Mouse (Mus musculus): Measurements from ENCODE around the gene Tlx1.

The Tlx1 gene

GRCm38 (mm10) chr19:45150490-45151181 is at the start of gene Tlx1:
Tlx1 (plus strand) TSS chr19:45150680.
- DNase-seq, result no peak

DNA sequence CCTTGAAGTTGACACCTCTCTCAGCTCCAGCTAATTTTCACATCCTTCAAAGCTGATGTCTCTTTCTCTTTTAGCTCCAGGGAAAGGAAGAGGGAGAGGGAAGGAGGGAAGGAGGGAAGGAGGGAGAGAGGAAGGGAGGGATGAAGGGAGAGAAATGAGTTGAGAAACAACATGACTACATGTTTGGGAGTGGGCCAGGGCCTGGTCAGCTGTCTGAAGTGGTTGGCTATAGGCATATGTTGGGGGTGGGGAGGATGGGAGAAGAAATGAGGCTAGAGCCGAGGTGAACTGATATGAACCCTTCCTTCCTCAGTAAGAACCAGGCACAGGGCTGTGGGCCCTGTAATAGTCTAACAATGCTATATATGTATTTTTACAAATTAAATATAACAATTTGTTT is 44.9 kb upstream of the Tlx1 start:
- DNase-seq, result no peak

DNA sequence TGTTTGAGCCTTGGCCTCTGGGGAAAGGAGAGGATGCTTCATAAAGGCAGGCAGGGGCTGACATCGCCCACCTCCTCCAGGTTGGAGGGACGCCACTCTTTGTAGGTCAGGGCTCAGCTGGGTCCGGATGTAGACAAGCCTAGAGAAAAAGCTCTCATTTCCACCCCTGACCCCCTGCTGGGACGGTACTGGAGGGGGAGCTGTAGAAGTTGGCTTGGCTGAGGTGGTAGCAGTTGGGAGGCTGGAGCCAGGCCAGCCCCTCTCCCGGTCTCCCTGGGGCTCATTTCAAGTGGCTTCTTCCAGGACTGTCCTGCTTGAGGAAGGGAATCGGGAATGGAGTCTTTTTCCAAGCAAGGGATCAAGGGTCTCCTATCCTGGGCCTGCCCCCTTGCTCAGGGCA is 43.8 kb upstream of the Tlx1 start:
- DNase-seq, result no peak

DNA sequence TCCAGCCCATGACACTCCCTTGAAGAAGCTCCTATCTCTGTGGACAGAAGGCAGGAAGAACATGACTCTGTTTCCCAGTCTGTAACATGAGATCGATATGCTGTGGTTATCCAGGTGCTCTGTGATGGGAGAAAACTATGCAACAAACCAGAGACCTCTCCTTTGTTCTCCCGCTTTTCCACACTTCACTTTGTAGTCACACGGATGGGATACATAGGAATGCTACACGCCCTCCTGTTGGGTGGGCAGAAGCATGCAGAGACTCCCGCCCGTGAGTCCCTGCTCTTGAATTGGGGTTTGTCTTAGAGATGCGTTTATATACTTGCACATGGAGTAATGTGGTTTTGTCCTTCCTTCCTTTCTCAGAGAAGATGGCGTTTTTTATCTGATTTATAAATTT is 39.8 kb upstream of the Tlx1 start:
- DNase-seq, result no peak

DNA sequence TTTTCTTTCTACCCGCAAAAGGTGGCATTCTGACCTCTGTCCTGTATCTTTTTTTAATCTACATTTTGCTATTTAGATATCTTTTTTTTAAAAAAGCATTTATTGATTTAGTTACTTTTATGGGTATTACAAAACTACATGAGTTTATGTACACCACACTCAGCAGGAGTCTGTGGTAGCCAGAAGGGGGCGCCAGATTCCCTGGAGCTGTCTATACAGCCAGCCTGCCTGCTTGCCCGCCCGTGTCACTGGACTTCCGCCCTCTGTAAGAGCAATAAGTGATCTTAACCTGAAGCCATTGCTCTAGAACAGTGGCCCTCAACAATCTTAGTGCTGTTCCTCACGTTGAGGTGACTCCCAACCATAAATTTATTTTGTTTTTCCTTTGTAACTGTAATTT is 38.0 kb upstream of the Tlx1 start:
- DNase-seq, result no peak

DNA sequence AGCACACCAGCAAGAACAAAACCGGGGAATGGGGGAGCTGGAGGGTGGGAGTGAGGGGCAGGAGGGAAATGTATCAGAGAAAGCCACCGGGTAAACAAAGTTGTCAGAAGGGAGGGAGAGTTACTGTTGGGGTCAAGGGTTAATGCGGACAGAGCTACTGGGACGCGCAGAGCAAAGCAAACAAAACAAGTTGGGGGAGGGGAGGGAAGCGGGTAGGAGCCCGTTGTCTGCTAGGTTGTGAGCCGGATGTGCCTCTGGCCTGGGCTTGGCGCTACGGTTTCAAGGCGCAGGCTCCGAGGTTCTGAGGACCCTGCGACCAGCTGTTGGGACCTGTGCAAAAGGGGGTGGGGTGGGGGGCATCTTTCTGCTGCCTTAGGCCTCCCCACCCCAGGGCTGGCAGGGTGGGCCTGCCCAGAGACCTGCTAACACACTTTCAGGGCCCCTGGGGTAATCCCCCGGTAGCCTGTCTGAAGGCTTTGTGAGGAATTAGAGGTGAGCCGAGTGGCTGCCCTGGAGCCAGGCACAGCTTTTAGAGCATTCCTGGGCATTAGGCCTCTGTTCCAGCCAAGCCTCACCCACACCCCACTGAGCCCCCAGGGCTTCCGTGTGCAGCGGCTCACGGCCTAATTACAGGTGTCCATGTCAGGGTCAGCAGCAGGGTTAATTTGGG is 36.6 kb upstream of the Tlx1 start:
- peak; percentile 59 for DNase-seq

- no peak for DNase-seq
Measured at GRCm38 (mm10) chr19:45114772-45115171, 35.7 kb upstream of the Tlx1 start.

- peak; percentile 78 for DNase-seq
Measured at GRCm38 (mm10) chr19:45116798-45117197, 33.7 kb upstream of the Tlx1 start.

- DNase-seq, result peak; percentile 65
Measured at GRCm38 (mm10) chr19:45131966-45132628, 18.4 kb upstream of the Tlx1 start.

- DNase-seq, result no peak
Measured at GRCm38 (mm10) chr19:45142531-45142930, 7.9 kb upstream of the Tlx1 start.

GRCm38 (mm10) chr19:45143214-45143895 is 7.1 kb upstream of the Tlx1 start:
- no peak for DNase-seq

DNA sequence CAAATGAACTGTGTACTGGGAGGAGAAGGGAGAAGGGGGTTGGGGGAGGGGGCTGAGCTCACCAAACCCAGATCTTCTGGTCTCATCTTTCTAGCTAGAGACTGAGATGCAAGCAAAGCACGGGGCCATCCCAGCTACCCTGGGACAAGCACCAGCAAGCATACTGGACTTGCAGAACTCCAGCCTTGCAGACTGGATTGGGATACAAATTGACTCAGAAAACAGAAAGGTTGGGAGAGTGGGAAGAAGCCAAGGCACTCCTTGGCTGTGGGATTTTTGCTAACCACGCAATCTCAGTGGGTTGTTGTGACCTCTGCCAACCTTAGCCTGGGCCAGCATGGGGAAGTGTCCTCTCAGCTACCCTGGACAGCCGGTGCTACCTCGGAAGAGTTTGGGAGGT is 3.4 kb upstream of the Tlx1 start:
- DNase-seq, result no peak

DNA sequence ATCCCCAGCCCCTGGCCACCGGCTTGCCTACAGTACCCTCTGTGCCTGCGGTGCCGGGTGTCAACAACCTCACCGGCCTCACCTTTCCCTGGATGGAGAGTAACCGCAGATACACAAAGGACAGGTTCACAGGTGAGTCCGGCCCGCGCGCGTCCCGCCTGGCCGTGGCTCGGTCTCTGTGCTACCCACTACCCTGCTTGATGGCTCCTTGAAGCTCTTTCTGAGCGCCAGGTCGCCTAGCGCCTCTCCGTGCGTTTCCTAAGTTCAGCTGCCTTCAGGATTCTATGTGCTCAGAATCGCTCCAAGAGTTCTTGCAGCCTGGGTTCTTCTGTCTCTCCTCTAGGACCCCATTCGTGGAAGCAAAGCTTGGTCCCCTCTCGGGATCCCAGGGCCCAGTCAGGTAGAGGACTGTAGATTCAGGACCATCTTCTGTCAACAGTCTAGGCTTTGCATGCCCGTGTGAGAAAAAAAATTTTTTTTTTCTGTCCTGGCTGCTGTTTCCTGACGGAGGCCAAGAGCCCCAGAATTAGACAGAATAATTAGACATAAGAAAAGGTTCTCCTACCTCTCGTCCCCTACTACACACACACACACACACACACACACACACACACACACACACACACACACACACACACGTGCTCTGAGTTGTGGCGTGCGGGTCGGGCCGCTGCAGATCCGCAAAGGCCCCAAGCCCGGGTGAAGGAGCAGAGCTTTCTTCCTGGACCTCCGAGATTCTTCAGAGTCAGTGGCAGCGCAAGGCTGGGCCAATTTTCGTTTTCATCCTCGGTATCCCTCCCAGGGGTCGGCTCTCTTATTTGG is 1.1 kb downstream of the Tlx1 start:
- no peak for DNase-seq

DNA sequence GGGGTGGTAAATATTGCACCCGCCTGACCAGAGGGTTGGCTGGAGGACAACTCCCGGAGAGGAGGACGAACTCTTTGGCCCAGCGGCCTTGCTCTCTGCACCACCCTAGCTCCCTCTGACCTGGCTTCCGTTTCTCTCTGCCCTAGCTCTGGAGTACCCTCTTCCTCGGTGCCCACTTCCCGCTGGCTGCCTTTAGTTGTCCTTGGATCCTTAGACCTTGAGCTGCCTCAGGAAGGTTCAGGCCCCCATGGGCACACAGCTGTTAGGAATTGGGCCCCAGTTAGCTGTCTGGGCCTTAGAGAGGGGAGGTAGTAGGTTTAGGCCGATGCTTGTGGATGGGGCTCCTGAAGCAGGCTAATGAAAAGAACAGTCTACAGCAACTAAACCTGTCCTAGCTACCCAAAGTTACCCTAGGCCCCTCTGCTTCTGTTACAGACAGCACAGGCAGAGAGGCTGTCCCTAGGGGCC is 1.7 kb downstream of the Tlx1 start:
- no peak for DNase-seq

DNA sequence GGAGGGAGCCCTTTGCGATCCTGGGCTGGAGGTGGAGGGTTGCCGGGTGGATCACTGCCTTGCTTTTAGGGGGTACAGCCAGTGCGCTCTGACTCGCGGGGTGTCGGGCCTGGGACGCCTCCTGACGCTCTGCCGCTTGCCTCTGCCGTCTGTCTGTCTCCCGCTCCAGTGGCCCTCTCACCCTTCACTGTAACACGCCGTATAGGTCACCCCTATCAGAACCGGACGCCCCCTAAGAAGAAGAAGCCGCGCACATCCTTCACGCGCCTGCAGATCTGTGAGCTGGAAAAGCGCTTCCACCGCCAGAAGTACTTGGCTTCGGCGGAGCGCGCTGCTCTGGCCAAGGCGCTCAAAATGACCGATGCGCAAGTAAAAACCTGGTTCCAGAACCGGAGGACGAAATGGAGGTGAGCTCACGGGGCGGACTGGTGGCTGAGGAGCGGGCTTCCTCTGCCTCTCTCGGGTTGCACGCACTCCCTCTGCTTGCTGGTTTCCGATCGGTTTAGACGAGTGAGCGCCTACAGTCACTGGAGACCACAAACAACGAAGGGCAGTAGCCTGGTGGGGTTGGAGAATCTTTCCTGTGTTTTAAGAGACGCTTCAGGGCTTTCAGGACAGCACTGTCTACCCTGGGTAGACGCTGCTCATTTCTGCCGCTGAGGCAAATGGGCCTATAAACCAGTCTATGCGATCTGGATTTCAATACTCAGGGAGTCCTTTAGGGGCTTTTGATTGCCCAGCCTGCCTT is 3.0 kb downstream of the Tlx1 start:
- DNase-seq, result no peak

- DNase-seq, result peak; percentile 35
Measured at GRCm38 (mm10) chr19:45154059-45154386, 3.5 kb downstream of the Tlx1 start.

DNA sequence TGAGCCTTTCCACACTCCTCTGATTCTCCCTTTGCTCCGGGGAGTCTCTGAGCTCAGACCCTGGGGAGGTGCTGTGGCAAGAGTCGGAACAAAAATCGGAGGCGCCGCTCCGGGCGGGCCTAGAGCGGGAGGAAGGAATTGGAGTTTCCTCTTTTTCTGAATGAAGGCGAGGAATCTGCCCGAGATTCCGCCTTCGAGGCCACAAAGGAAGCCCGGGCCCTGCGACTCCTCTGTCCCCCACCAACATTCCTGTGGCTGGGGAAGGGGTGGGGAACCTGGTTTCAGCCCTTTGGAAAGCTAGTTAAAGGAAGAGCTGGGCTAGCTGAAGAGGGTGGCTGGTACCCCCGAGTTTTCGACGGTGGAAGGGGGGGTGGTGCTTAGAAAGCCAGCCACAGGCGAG is 4.0 kb downstream of the Tlx1 start:
- DNase-seq, result no peak

GRCm38 (mm10) chr19:45155141-45155790 is 4.8 kb downstream of the Tlx1 start:
- DNase-seq, result no peak

DNA sequence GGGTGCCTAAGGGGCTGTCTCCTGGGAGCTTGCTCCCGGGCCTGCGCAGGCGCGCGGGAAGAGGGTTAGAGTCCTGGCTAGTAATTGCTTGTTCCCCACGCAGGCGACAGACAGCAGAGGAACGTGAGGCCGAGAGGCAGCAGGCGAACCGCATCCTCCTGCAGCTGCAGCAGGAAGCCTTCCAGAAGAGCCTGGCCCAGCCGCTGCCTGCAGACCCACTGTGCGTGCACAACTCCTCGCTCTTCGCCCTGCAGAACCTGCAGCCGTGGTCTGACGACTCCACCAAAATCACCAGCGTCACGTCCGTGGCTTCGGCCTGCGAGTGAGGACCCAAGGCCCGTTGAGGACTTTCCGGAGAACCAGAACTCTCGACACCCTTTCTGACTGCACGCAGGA is 5.3 kb downstream of the Tlx1 start:
- no peak for DNase-seq

DNA sequence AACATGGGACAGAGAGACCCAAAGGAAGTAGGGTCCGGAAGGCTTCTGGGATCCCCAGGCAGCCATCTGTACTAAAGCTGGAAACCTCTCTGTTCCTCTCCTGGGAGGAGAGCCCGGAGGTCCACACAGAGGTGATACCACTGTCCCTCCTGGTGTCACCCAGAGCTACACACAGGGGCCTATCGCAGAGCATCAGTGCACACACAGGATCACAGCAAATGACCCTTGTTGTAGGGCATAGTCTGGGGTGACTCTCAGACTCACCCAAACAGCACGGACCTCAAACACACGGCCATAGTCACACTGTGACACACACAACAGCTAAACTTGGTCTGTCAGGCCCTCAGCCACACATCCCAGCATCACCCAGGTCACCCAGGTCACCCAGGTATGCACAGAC is 5.9 kb downstream of the Tlx1 start:
- DNase-seq, result no peak

DNA sequence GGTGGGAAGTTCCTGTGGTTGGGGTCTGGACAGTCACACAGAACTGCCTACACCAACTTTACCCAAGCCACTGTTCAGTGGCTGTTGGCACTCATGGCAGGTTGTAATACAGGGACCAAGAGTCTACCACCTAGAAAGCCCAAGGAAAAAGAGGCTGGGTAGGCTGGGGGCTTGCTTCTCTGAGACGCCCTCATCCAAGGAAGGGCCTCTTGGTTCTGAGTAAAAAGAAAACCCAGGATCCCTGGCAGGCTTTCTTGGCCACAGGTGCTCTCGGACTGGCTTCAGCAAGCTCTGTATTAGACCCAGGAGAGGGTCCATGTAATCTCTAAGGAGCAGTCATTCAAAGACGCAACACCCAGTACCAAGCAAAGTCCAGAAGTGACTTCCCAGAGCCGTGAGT is 7.7 kb downstream of the Tlx1 start:
- DNase-seq, result no peak

GRCm38 (mm10) chr19:45158896-45159295 is 8.4 kb downstream of the Tlx1 start:
- DNase-seq, result no peak

All from kidney, postnatal 10 days (tissue).